Mouse (Mus musculus): ENCODE data around the gene Lipe. TPM values are rescaled to one million over a fixed set of nuclear protein-coding genes. Genes with fewer than 3 reads are reported as not detected.
"Not testable (repeated sequence)": the region's sequence is repeated elsewhere in the genome, so short reads cannot be mapped to it uniquely, and the experiment has no call there.

Lipe gene
- polyA plus RNA-seq (2012; rRNA removed): 46.9 and 90.5 TPM in 2 replicates

DNA sequence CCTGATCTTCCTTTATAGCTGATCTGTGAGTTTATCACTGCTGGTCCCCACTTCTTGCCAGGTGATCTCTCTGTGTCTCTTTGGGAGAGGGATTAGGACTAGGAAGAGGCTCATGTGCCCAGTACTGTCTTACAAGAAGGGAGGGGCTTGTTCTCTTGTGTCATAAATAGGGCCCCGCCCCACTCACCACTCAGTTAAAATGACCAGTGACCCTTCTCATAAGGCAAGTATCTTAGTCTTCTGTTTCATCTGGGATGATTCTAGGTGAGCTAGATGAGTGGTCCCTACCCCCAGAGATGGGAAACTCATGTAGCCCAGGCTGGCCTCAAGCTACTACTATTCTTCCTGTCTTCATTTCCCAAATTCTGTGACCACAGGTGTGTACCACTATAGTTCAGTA lies at the start of gene Lipe:
TSS of gene Lipe (minus strand) at position 101 of the 400 bp plus-strand sequence.
- WGBS: 93% methylated on average over 1 of the region's 1 CpGs
- no peak for DNase-seq (ENCODE audit: low read depth, low spot score)

GRCm38 (mm10) chr7:25440816-25441153 lies 42.3 kb upstream of the Lipe start:
- no peak for DNase-seq (ENCODE audit: low read depth, low spot score)
- 48% methylated on average over 6 of the region's 6 CpGs for WGBS

DNA sequence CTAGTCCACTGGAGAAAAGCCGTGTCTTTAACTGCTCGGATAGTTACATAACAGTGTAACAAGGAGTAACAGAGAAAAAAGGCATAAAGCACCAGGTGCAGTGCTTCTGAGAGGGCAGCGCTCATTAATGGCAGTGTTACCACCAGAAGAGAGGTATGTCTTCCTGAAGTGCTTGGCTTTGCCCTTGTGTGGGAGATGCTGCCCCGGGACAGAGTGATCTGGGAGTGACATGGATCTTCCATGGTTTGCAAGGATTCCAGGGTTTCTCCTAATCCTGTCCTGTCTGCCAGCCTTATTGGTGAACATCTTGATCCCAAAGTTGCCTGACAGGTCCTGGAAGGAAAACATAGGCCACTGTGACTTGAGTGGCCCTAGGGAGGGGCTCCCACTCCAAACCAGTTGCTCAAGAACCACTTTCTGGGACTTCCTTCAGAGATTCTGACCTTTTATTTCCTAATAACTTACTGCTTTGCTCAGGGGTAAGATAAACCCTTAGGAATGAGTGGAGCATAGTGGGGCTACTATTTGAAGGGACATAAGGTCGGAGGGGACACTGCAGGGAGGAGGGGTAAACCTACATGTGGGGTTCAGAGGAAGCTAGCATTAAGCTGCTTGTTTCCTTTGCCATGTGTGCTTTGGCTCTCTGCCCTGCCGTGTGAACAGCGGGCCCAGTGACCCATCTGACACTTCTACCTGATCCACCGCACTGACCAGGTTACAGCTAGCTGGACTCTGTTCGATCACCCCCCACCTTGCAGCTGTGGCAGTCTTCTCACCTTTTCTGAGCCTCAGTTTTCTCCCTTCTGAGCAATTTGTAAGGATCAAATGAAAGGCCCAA lies 41.7 kb upstream of the Lipe start:
- no peak for DNase-seq (ENCODE audit: low read depth, low spot score)
- 35% methylated on average over 9 of the region's 9 CpGs for WGBS

DNA sequence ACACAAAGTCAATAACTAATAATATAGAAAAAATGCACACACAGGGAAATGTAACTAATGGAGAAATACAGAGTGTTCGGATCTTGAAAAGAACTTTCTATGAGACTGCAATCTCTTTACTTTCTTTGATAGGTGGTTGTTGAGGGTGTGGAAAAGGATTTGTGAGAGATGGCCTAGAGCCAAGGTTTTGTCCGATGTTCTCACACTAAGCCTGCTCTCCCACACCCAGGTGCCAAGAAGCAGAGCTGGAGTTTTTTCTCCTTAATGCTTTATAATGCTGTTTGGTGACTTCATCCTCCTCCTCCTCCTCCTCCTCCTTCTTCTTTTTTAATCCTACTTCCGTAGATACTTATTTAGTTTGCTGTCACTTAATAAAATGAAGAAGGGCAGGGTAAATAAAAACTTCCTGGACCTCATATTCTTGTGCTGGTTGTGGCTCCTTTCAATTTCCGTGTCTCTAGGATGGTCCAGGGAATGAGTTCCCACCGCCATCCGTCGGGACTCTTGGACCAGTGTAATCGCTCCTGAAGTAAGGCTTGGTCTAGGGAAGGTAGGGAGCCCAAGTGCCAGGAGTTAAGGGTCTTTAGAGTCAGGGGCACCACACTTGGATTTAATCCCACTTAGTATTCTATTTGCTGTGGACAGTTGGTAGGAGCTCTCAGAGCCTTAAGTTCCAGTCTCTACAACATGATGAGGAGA lies 40.8 kb upstream of the Lipe start:
- WGBS: 25% methylated on average over 8 of the region's 8 CpGs
- no peak for DNase-seq (ENCODE audit: low read depth, low spot score)

DNA sequence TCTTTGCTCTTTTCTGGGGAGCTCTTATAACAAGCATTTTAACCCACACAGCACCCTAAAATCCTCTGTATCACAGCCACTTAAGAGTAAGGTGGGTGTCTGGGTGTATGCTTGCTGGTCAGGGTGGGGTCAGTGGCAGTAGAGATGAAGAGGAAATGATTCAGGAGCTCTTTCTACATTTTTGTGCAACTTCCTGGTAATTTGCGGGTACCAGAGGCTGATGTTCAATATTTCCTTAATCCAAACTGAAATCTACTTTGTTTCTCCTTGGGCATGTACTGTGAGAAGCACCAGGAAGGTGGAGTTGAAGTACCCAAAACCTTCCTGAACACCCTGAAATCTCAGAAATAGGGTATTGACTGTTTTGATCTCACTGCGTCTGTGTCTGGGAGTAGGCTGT lies 38.2 kb upstream of the Lipe start:
- 32% methylated on average over 2 of the region's 2 CpGs for WGBS
- DNase-seq (ENCODE audit: low read depth, low spot score): no peak

GRCm38 (mm10) chr7:25436226-25436625 lies 37.7 kb upstream of the Lipe start:
- no peak for DNase-seq (ENCODE audit: low read depth, low spot score)
- 24% methylated on average over 6 of the region's 6 CpGs for WGBS

- WGBS: 38% methylated on average over 2 of the region's 2 CpGs
- no peak for DNase-seq (ENCODE audit: low read depth, low spot score)
Measured at GRCm38 (mm10) chr7:25435546-25435851, 37.0 kb upstream of the Lipe start.

DNA sequence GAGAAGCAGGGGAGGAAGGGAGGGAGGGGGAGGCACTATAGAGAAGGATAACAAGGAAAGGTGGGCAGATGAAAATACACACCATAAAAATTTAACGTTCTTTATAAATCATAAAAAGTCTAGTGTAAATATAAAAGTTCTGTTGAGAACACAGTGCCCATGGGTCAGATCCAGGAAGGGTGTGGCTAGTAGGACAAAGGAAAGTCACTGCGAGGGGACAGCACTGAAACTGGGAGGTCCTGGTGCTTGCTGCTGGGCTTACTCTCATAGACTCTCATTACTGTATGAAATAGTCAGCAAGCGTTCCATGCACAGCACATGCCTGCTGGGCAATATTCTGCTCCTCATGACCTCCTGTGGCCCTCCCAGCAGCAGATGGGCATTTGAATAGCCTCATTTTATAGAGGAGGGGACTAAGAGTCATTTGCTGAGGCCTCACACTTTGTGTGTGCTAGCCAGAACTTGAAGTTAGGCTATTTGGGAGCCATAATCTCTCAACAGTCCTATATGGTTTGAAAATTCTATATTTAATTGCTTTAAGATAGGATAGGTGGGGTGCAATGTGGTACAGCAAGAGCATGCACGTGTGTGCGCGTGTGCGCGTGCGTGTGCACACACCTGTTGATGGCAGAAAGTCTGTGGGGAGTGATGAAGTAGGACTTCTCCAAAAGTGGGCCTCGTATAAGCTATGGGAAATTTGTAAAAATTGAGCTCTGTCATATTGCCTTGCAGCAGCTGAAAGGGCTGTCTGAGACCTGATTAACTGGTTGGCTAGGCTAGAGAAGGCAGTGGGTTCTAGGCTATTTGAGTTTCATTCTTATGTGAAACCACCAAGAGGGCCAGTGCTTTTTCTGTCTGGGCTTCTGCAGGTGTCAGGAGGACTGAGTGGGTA lies 36.4 kb upstream of the Lipe start:
- WGBS: 35% methylated on average over 10 of the region's 10 CpGs
- no peak for DNase-seq (ENCODE audit: low read depth, low spot score)

DNA sequence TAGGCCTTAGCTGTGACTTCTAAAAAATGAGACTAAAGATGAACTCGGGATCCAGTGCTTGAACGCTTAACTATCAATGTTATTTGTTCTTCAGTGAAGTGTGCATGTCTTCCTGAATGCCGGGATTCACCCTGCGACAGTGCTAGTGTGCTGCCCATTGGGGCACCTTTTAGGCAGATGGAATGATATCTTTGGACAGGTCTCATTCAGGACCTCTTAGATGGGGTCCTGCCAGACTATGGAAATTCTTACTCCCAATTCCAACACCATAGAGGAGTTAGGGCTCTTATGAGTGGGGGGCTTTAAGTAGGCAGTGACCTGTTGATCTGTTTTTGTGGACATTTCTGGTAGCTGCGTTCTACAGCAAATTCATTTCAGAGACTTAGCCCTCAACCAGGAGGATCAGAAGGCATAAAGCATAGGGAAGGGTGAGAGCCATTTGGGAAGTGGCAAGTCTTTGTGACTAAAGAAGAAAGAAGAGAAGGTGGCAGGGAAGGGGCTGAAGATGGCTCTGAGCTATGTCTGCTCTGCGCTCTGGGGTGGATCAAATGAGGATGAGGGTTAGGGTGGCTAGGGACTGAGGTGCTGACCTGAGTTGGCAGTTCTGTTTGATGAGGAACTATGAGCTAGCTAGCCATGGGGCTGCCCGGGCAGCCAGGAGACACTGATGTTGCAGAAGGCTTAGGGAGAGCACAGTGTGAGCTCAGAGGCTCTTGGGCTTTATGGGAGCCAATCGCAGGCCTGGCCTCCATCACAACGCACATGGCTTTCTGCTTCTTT lies 35.5 kb upstream of the Lipe start:
- DNase-seq (ENCODE audit: low read depth, low spot score): no peak
- WGBS: 31% methylated on average over 9 of the region's 9 CpGs

GRCm38 (mm10) chr7:25433007-25433541 lies 34.6 kb upstream of the Lipe start:
- no peak for DNase-seq (ENCODE audit: low read depth, low spot score)

DNA sequence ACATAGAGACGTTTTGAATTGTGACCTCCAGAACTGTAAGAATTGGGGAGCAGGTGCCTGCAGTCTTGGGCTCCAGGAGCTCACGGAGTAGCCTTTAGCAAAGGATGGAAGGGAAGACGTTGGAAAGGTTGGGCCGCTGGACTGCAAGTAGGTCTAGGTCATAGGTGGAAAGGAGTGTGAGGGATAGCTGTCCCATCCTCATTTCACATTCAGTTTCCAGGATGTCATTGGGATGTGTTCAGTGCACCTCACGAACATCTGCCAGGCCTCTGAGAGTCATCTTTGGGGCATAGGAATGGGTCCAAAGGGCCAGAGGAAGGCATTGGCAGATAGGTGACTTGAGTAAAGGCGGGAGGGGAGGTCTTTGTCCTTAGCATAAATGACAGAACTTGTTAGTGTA lies 33.9 kb upstream of the Lipe start:
- no peak for DNase-seq (ENCODE audit: low read depth, low spot score)
- WGBS: 53% methylated on average over 6 of the region's 6 CpGs

More at GRCm38 (mm10) chr7:25433007-25433541, 34.6 kb upstream of the Lipe start:
- 4% methylated on average over 5 of the region's 5 CpGs for WGBS

GRCm38 (mm10) chr7:25429886-25430784 lies 31.6 kb upstream of the Lipe start:
- peak; percentile 98 for DNase-seq (ENCODE audit: low read depth, low spot score)
- 25% methylated on average over 4 of the region's 4 CpGs for WGBS

GRCm38 (mm10) chr7:25428321-25428720 lies 29.8 kb upstream of the Lipe start:
- DNase-seq (ENCODE audit: low read depth, low spot score): no peak

DNA sequence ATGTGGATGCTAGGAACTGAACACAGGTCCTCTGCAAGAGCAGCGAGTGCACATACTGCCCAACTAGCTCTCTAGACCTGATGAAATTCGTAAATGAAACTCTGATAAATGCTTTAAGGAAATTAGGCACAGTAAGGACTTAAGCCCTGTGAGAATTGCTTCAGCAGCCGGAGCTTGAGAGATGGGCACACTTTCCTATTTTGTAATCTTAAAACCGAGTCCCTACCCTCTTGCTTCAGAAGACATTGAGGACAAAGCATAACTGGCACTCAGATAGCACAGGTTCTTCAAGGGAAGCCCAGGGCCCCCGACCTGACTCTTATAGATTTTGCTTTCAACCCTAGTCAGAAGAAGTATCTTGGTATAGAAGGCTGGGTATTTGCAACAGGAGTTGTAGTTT lies 28.6 kb upstream of the Lipe start:
- WGBS: 84% methylated on average over 5 of the region's 5 CpGs
- no peak for DNase-seq (ENCODE audit: low read depth, low spot score)

More at GRCm38 (mm10) chr7:25428321-25428720, 29.8 kb upstream of the Lipe start:
- WGBS: 24% methylated on average over 3 of the region's 3 CpGs

DNA sequence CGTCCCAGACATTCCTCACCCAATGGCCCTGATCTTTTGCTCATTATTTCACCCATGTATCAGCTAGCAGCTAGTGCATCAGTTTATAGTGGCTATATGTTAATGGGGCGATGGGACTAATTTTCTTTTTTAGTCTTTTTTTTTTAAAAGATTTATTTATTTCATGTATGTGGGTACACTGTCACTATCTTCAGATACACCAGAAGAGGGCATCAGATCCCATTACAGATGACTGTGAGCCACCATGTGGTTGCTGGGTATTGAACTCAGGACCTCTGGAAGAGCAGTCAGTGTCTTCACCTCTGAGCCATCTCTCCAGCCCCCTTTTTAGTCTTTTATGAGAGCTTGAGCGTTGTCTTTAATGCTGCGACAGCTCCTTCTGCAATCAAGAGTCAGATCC lies 27.9 kb upstream of the Lipe start:
- WGBS: 87% methylated on average over 4 of the region's 4 CpGs
- DNase-seq (ENCODE audit: low read depth, low spot score): not testable (repeated sequence)

- no peak for DNase-seq (ENCODE audit: low read depth, low spot score)
- 36% methylated on average over 4 of the region's 4 CpGs for WGBS
Measured at GRCm38 (mm10) chr7:25424429-25424828, 25.9 kb upstream of the Lipe start.

GRCm38 (mm10) chr7:25422286-25422841 lies 23.9 kb upstream of the Lipe start:
- WGBS: 92% methylated on average over 16 of the region's 16 CpGs
- no peak for DNase-seq (ENCODE audit: low read depth, low spot score)

DNA sequence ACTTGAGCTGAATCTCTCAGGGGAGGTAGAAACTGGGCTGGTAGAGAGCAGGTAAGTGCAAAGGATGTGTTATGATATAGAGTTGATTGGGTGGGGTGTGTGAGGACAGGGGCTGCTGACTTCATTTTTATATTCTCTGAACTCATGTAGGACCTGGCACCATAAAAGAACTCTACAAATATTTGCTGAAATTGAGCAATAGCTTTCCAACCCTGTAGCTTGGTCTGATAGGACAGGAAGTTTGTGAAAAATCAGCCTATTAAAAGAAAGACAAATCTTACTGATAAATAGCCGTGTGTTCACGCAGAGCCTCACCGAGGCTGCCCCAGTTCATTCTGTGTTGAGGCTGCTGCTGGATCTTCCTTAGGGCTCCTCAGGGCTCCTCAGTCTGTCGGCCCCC lies 21.4 kb upstream of the Lipe start:
- 34% methylated on average over 4 of the region's 4 CpGs for WGBS
- no peak for DNase-seq (ENCODE audit: low read depth, low spot score)

Measured in large intestine, adult 2 months (tissue).